Mouse (Mus musculus): ENCODE results near the gene Rnase2a. TPM values are rescaled to one million over a fixed set of nuclear protein-coding genes. Genes with fewer than 3 reads are reported as not detected.
"Not testable (repeated sequence)": the region's sequence is repeated elsewhere in the genome, so short reads cannot be mapped to it uniquely, and the experiment has no call there.

Gene Rnase2a
- not detected in 2 replicates for total RNA-seq (2014; fragmentation: Nextera tagmentation)
- total RNA-seq (2017), result not detected in 2 replicates
- not detected in 2 replicates for polyA plus RNA-seq (2012)

GRCm38 (mm10) chr14:51256041-51256440 is at the start of gene Rnase2a:
TSS of gene Rnase2a (minus strand) at chr14:51256112.
- Histone ChIP-seq H3K9me3 (replicated peaks) (no peaks in the 10 kb centered on the region), H3K4me3 (ENCODE audit: low read depth, low read length) (no peak within 1 kb of the TSS), H3K4me1 (ENCODE audit: insufficient read depth, low read depth, low read length) (no peaks in the 10 kb centered on the region), H3K27me3 (ENCODE audit: insufficient read depth, low read length) (no peaks in the 10 kb centered on the region), H3K36me3 (replicated peaks) (no peaks in the 10 kb centered on the region)
- TF ChIP-seq GATA2 (IDR thresholded peaks at IDR 0.05; ENCODE audit: borderline replicate concordance, low read depth, low read length), result no peak
- TF ChIP-seq GATA1 (IDR thresholded peaks at IDR 0.05; ENCODE audit: borderline replicate concordance, low read length), result no peak
- no peak for TF ChIP-seq CTCF (IDR thresholded peaks at IDR 0.05; ENCODE audit: low read depth, low read length)
- TF ChIP-seq TAL1 (conservative IDR thresholded peaks at IDR 0.05; ENCODE audit: low read depth, low read length), result no peak
- TF ChIP-seq POLR2AphosphoS5 (IDR thresholded peaks at IDR 0.05; ENCODE audit: insufficient replicate concordance, low read depth, low read length), result no peak
- no peak for ATAC-seq (ENCODE audit: extremely low read depth, insufficient number of reproducible peaks, low FRiP score, poor library complexity, severe bottlenecking)
- no peak for DNase-seq (ENCODE audit: low spot score)

GRCm38 (mm10) chr14:51291505-51291904 is 35.6 kb upstream of the Rnase2a start:
- no peaks in the 10 kb centered on the region for H3K27me3 ChIP-seq (ENCODE audit: insufficient read depth, low read length)
- no peaks in the 10 kb centered on the region for H3K9me3 ChIP-seq (replicated peaks)
- ATAC-seq (ENCODE audit: extremely low read depth, insufficient number of reproducible peaks, low FRiP score, poor library complexity, severe bottlenecking), result no peak
- DNase-seq (ENCODE audit: low spot score), result no peak
- no peaks in the 10 kb centered on the region for H3K4me1 ChIP-seq (ENCODE audit: insufficient read depth, low read depth, low read length)
- H3K4me3 ChIP-seq (ENCODE audit: low read depth, low read length), result no peak overlapping the region
- TF ChIP-seq TAL1 (conservative IDR thresholded peaks at IDR 0.05; ENCODE audit: low read depth, low read length) (no peak), GATA1 (IDR thresholded peaks at IDR 0.05; ENCODE audit: borderline replicate concordance, low read length) (no peak), CTCF (IDR thresholded peaks at IDR 0.05; ENCODE audit: low read depth, low read length) (no peak), GATA2 (IDR thresholded peaks at IDR 0.05; ENCODE audit: borderline replicate concordance, low read depth, low read length) (no peak), POLR2AphosphoS5 (IDR thresholded peaks at IDR 0.05; ENCODE audit: insufficient replicate concordance, low read depth, low read length) (no peak)
- no peaks in the 10 kb centered on the region for H3K36me3 ChIP-seq (replicated peaks)

- not testable (repeated sequence) for DNase-seq (ENCODE audit: low spot score); H3K27me3 ChIP-seq (ENCODE audit: insufficient read depth, low read length); H3K36me3 ChIP-seq (replicated peaks); H3K4me3 ChIP-seq (ENCODE audit: low read depth, low read length); H3K4me1 ChIP-seq (ENCODE audit: insufficient read depth, low read depth, low read length); H3K9me3 ChIP-seq (replicated peaks); ATAC-seq (ENCODE audit: extremely low read depth, insufficient number of reproducible peaks, low FRiP score, poor library complexity, severe bottlenecking)
Observed at GRCm38 (mm10) chr14:51278515-51278914, 22.6 kb upstream of the Rnase2a start.

DNA sequence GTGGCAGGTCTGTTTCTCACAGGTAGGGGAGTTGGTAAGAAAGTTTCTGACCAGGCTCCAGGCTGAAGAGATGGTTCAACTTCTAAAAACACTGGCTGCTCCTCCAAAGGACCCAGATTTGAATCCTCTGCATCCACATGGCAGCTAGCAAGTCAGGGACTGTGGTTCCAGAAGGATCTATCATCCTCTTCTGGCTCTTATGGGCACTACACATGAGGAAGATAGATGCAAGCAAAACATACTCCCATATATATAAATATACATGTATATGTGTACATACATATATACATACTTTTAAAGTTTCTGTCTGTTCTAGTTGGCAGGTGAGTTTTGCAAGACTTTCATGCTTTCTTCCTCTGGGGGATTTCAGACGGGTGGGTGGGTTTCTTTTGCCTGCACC is 12.8 kb upstream of the Rnase2a start:
- ATAC-seq (ENCODE audit: extremely low read depth, insufficient number of reproducible peaks, low FRiP score, poor library complexity, severe bottlenecking) (no peak), DNase-seq (ENCODE audit: low spot score) (no peak)
- no peak overlapping the region for H3K4me3 ChIP-seq (ENCODE audit: low read depth, low read length)
- TF ChIP-seq GATA1 (IDR thresholded peaks at IDR 0.05; ENCODE audit: borderline replicate concordance, low read length), result no peak
- no peak for TF ChIP-seq CTCF (IDR thresholded peaks at IDR 0.05; ENCODE audit: low read depth, low read length)
- no peak for TF ChIP-seq GATA2 (IDR thresholded peaks at IDR 0.05; ENCODE audit: borderline replicate concordance, low read depth, low read length)
- TF ChIP-seq TAL1 (conservative IDR thresholded peaks at IDR 0.05; ENCODE audit: low read depth, low read length), result no peak
- TF ChIP-seq POLR2AphosphoS5 (IDR thresholded peaks at IDR 0.05; ENCODE audit: insufficient replicate concordance, low read depth, low read length), result no peak
- no peaks in the 10 kb centered on the region for H3K27me3 ChIP-seq (ENCODE audit: insufficient read depth, low read length)
- no peaks in the 10 kb centered on the region for H3K4me1 ChIP-seq (ENCODE audit: insufficient read depth, low read depth, low read length)
- no peaks in the 10 kb centered on the region for H3K36me3 ChIP-seq (replicated peaks)
- H3K9me3 ChIP-seq (replicated peaks), result no peaks in the 10 kb centered on the region

- no peak for TF ChIP-seq TAL1 (conservative IDR thresholded peaks at IDR 0.05; ENCODE audit: low read depth, low read length)
- no peak for TF ChIP-seq GATA1 (IDR thresholded peaks at IDR 0.05; ENCODE audit: borderline replicate concordance, low read length)
- TF ChIP-seq CTCF (IDR thresholded peaks at IDR 0.05; ENCODE audit: low read depth, low read length), result peak; percentile 63
- no peak for TF ChIP-seq GATA2 (IDR thresholded peaks at IDR 0.05; ENCODE audit: borderline replicate concordance, low read depth, low read length)
- DNase-seq (ENCODE audit: low spot score), result peak; percentile 17
Observed at GRCm38 (mm10) chr14:51266113-51266512, 10.2 kb upstream of the Rnase2a start.

GRCm38 (mm10) chr14:51265667-51266066 is 9.8 kb upstream of the Rnase2a start:
- Histone ChIP-seq H3K36me3 (replicated peaks) (no peaks in the 10 kb centered on the region), H3K4me3 (ENCODE audit: low read depth, low read length) (no peak overlapping the region), H3K27me3 (ENCODE audit: insufficient read depth, low read length) (no peaks in the 10 kb centered on the region), H3K9me3 (replicated peaks) (no peaks in the 10 kb centered on the region), H3K4me1 (ENCODE audit: insufficient read depth, low read depth, low read length) (no peaks in the 10 kb centered on the region)
- DNase-seq (ENCODE audit: low spot score) (no peak), ATAC-seq (ENCODE audit: extremely low read depth, insufficient number of reproducible peaks, low FRiP score, poor library complexity, severe bottlenecking) (no peak)
- TF ChIP-seq POLR2AphosphoS5 (IDR thresholded peaks at IDR 0.05; ENCODE audit: insufficient replicate concordance, low read depth, low read length) (no peak), GATA2 (IDR thresholded peaks at IDR 0.05; ENCODE audit: borderline replicate concordance, low read depth, low read length) (no peak), CTCF (IDR thresholded peaks at IDR 0.05; ENCODE audit: low read depth, low read length) (no peak), GATA1 (IDR thresholded peaks at IDR 0.05; ENCODE audit: borderline replicate concordance, low read length) (no peak), TAL1 (conservative IDR thresholded peaks at IDR 0.05; ENCODE audit: low read depth, low read length) (no peak)

More at GRCm38 (mm10) chr14:51266113-51266512, 10.2 kb upstream of the Rnase2a start:
- H3K27me3 ChIP-seq (ENCODE audit: insufficient read depth, low read length), result no peaks in the 10 kb centered on the region
- no peaks in the 10 kb centered on the region for H3K4me1 ChIP-seq (ENCODE audit: insufficient read depth, low read depth, low read length)
- H3K4me3 ChIP-seq (ENCODE audit: low read depth, low read length), result no peak overlapping the region
- no peaks in the 10 kb centered on the region for H3K36me3 ChIP-seq (replicated peaks)
- peak; percentile 49; the same call in 1 of the 2 replicates for ATAC-seq (ENCODE audit: extremely low read depth, insufficient number of reproducible peaks, low FRiP score, poor library complexity, severe bottlenecking)
- H3K9me3 ChIP-seq (replicated peaks), result no peaks in the 10 kb centered on the region

DNA sequence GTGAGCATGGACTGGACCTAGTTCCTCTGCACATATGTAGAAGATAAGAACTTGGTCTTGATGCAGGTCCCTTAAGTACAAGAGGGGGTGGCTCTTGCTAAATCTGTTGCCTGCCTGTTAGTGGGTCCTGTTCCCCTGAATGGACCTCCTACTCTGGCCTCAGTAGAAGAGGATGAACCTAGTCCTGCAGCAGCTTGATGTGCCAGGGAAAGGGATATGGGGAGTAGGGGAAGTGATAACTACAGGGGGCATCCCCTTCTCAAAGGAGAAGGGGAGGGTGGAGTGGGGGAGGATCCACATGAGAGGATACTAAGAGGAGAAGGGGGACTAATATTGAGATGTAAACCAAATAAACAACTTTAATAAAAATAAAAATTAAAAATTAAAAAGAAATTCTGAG is 6.5 kb upstream of the Rnase2a start:
- ATAC-seq (ENCODE audit: extremely low read depth, insufficient number of reproducible peaks, low FRiP score, poor library complexity, severe bottlenecking), result no peak
- no peak for DNase-seq (ENCODE audit: low spot score)
- Histone ChIP-seq H3K36me3 (replicated peaks) (no peaks in the 10 kb centered on the region), H3K9me3 (replicated peaks) (no peaks in the 10 kb centered on the region), H3K4me1 (ENCODE audit: insufficient read depth, low read depth, low read length) (no peaks in the 10 kb centered on the region), H3K4me3 (ENCODE audit: low read depth, low read length) (no peak overlapping the region), H3K27me3 (ENCODE audit: insufficient read depth, low read length) (no peaks in the 10 kb centered on the region)
- TF ChIP-seq CTCF (IDR thresholded peaks at IDR 0.05; ENCODE audit: low read depth, low read length) (no peak), TAL1 (conservative IDR thresholded peaks at IDR 0.05; ENCODE audit: low read depth, low read length) (no peak), GATA1 (IDR thresholded peaks at IDR 0.05; ENCODE audit: borderline replicate concordance, low read length) (no peak), POLR2AphosphoS5 (IDR thresholded peaks at IDR 0.05; ENCODE audit: insufficient replicate concordance, low read depth, low read length) (no peak), GATA2 (IDR thresholded peaks at IDR 0.05; ENCODE audit: borderline replicate concordance, low read depth, low read length) (no peak)
